Comparison of ENCODE assay signal across 24 mouse cellular contexts in genomic region chr4:46111361-46111760, GRCm38 (mm10). TPM values are rescaled to one million over a fixed set of nuclear protein-coding genes. Genes with fewer than 3 reads are reported as not detected.
A peak's percentile ranks its signal among the peaks of the same experiment; 100 is the strongest.
DNase-seq lines count a peak whose midpoint lies in the region; ATAC-seq and TF ChIP-seq lines count a peak whose summit lies in the region.
"Had no signal": no experiment of that assay in that cellular context is flagged by ENCODE, and none has a peak within 500 bp of the region (broad histone marks: within the 10 kb centered on the region; RNA-seq: fewer than 3 reads in every experiment).

No protein-coding gene starts in this region.

- ATAC-seq in cerebellum, adult (ENCODE audit: insufficient number of reproducible peaks, low FRiP score, low TSS enrichment): peak; percentile 64
- ATAC-seq in lung, embryonic 14.5 days (ENCODE audit: insufficient read depth): no peak
- ATAC-seq: midbrain, embryonic 15.5 days had no signal

- DNase-seq in cerebellum, adult 8-10 months: no peak
- DNase-seq in lung, embryonic 14.5 days: peak; percentile 29
- DNase-seq in lung, postnatal 25 days (ENCODE audit: low spot score): no peak
- peak; percentile 81 for DNase-seq in brain, adult 2 months (ENCODE audit: low read depth, low spot score)
- DNase-seq in cerebellum, postnatal 10 days: peak; percentile 77 to 82
- no peak for DNase-seq in embryo, embryonic 9.5 days (ENCODE audit: extremely low spot score)
- DNase-seq in urinary bladder, postnatal 36 days (ENCODE audit: low spot score in 2 of 2): no peak
- DNase-seq: embryo, embryonic 11 days; gastrocnemius, postnatal 14 days; heart, adult 2 months; kidney, adult 18-20 months; kidney, postnatal 10 days; lung, adult 2 months; right cerebral cortex, postnatal 14 days; spleen, adult 18-20 months; thymus, postnatal 25 days had no signal

- H3K27ac ChIP-seq in lung, embryonic 14.5 days (ENCODE audit: low read depth): no peak overlapping the region
- H3K27ac ChIP-seq: forebrain, embryonic 10.5 days; heart, adult 2 months; hindbrain, embryonic 10.5 days; midbrain, embryonic 15.5 days; neural tube, embryonic 15.5 days had no signal

- TF ChIP-seq CTCF in lung, embryonic 14.5 days (IDR thresholded peaks at IDR 0.05; ENCODE audit: low read depth): no peak

- H3K9me3 ChIP-seq in lung, embryonic 14.5 days (ENCODE audit: low read depth, low read length): no peaks in the 10 kb centered on the region
- H3K9me3 ChIP-seq: forebrain, embryonic 10.5 days; G1E; hindbrain, embryonic 10.5 days; megakaryocyte, embryonic 14.5 days; midbrain, embryonic 15.5 days; neural tube, embryonic 15.5 days had no signal

- no peak overlapping the region for H3K4me2 ChIP-seq in lung, embryonic 14.5 days
- H3K4me2 ChIP-seq: liver, embryonic 11.5 days; midbrain, embryonic 15.5 days; neural tube, embryonic 15.5 days had no signal

- H3K36me3 ChIP-seq in lung, embryonic 14.5 days (ENCODE audit: insufficient read depth): peaks cover 31% of the 10 kb centered on the region

- 45% methylated on average over 3 of the region's 3 CpGs for WGBS in lung, embryonic 14.5 days

- H3K4me3 ChIP-seq in lung, embryonic 14.5 days (ENCODE audit: low read depth, low read length): no peak overlapping the region
- H3K4me3 ChIP-seq: forebrain, embryonic 10.5 days; heart, adult 2 months; hindbrain, embryonic 10.5 days; megakaryocyte, embryonic 14.5 days; midbrain, embryonic 15.5 days; neural tube, embryonic 15.5 days had no signal

- H3K27me3 ChIP-seq in lung, embryonic 14.5 days (ENCODE audit: insufficient read depth, low read length): no peaks in the 10 kb centered on the region
- H3K27me3 ChIP-seq: megakaryocyte, embryonic 14.5 days; midbrain, embryonic 15.5 days; neural tube, embryonic 15.5 days had no signal

- H3K9ac ChIP-seq in lung, embryonic 14.5 days: no peak overlapping the region
- H3K9ac ChIP-seq: midbrain, embryonic 15.5 days; neural tube, embryonic 15.5 days had no signal

- H3K4me1 ChIP-seq in lung, embryonic 14.5 days (ENCODE audit: insufficient read depth): no peaks in the 10 kb centered on the region
- H3K4me1 ChIP-seq: forebrain, embryonic 10.5 days; hindbrain, embryonic 10.5 days; megakaryocyte, embryonic 14.5 days; midbrain, embryonic 15.5 days; neural tube, embryonic 15.5 days had no signal

RNA-seq across cellular contexts. Expression of gene Ncbp1, which starts 27.1 kb away (rescaled TPM):
- 85.5 and 89.3 TPM in 2 replicates for polyA plus RNA-seq in lung, embryonic 14.5 days (2014; fragmentation: Nextera tagmentation; extraction: Ambion mirVana)

RNA-seq across cellular contexts. Expression of gene Tstd2, which starts 27.1 kb away (rescaled TPM):
- polyA plus RNA-seq in lung, embryonic 14.5 days (2014; fragmentation: Nextera tagmentation; extraction: Ambion mirVana): 33.5 and 39.2 TPM in 2 replicates

Comparison
In these comparisons a context has a peak if more than half of its experiments do, and no peak if none do; other contexts are left out.
1. DNase-seq: peak in lung, embryonic 14.5 days (single experiment), brain, adult 2 months (single experiment) and cerebellum, postnatal 10 days (2 of 2); none in cerebellum, adult 8-10 months (single experiment), lung, postnatal 25 days (single experiment), embryo, embryonic 9.5 days (single experiment) and urinary bladder, postnatal 36 days (0 of 2).